Mouse (Mus musculus) heart, adult 2 months (tissue): ENCODE results near the gene Angptl4.

ENCODE experiments used
- CTCF ChIP-seq: fragments of 200-600 bp; IDR thresholded peaks from 2 replicates; pipeline ENCODE4 v1.8.1; 2022; ENCODE audit warnings: antibody characterized with exemption, mild to moderate bottlenecking, moderate library complexity
- EP300 ChIP-seq: fragments of 200-500 bp; IDR thresholded peaks from 2 replicates; pipeline ENCODE4 v1.6.1; 2011; ENCODE audit warnings: low read depth, low read length, control low read depth; ENCODE audit not compliant: insufficient read depth
- POLR2A ChIP-seq: fragments of 200-500 bp; IDR thresholded peaks from 2 replicates; pipeline ENCODE4 v1.6.1; 2011; ENCODE audit warnings: mild to moderate bottlenecking, low read depth, low read length, control low read depth; ENCODE audit not compliant: insufficient read depth

- TF ChIP-seq POLR2A: no peak
- no peak for TF ChIP-seq CTCF
- no peak for TF ChIP-seq EP300
These were observed 6.3 kb downstream of the Angptl4 start for GRCm38 (mm10) chr17:33775287-33775686.
